Mouse (Mus musculus) kidney, adult 2 months (tissue): ENCODE data around the gene Ttc28. TPM values are rescaled to one million over a fixed set of nuclear protein-coding genes. Genes with fewer than 3 reads are reported as not detected.

Source experiments
- DNase-seq: peaks from one replicate; pipeline ENCODE4 v3.0.0; 2021
- H3K27ac ChIP-seq: fragments of 200-500 bp; 2 replicates; pipeline ENCODE4 v1.5.1; 2012; ENCODE audit warnings: low read depth, low read length, control low read depth, inconsistent platforms; ENCODE audit not compliant: insufficient read depth
- H3K27me3 ChIP-seq: fragments of 200-500 bp; replicated peaks from 2 replicates; pipeline ENCODE4 v1.6.1; 2012; ENCODE audit warnings: mild to moderate bottlenecking, moderate library complexity, low read length, inconsistent platforms; ENCODE audit not compliant: control insufficient read depth, insufficient read depth
- H3K36me3 ChIP-seq: fragments of 200-500 bp; 2 replicates; pipeline ENCODE4 v1.6.1; 2012; ENCODE audit warnings: mild to moderate bottlenecking, moderate library complexity, low read length, inconsistent platforms; ENCODE audit not compliant: control insufficient read depth, insufficient read depth
- H3K4me1 ChIP-seq: fragments of 200-500 bp; 2 replicates; pipeline ENCODE4 v1.6.1; 2011; ENCODE audit warnings: low read length; ENCODE audit not compliant: control insufficient read depth, insufficient read depth
- H3K4me3 ChIP-seq: fragments of 200-500 bp; 2 replicates; pipeline ENCODE4 v1.5.1; 2011; ENCODE audit warnings: mild to moderate bottlenecking, low read depth, low read length, control low read depth; ENCODE audit not compliant: insufficient read depth
- CTCF ChIP-seq: fragments of 200-500 bp; conservative IDR thresholded peaks from 2 replicates; pipeline ENCODE4 v1.5.1; 2011; ENCODE audit warnings: low read depth, mild to moderate bottlenecking, control low read depth, low read length, moderate library complexity, mixed read lengths; ENCODE audit not compliant: insufficient read depth, insufficient read length
- POLR2A ChIP-seq: fragments of 200-500 bp; IDR thresholded peaks from one replicate; pipeline ENCODE4 v1.6.1; 2011; ENCODE audit warnings: low read depth, low read length, control low read depth
- WGBS: fragments of 180-500 bp; shearing (Covaris S2); methylation state at CpG from one replicate; pipeline ENCODE4 v1.1.7; 2018; 5-methylcytosine and 5-hydroxymethylcytosine counted together
- polyA plus RNA-seq: library from polyadenylated mRNA; depleted of rRNA; stranded (reverse); fragments of >200 nt; gene quantifications from 2 replicates; pipeline ENCODE4 v1.2.3, GENCODE M21; 2012

Ttc28 gene
- polyA plus RNA-seq, 1 experiment, result 6.6 TPM

DNA sequence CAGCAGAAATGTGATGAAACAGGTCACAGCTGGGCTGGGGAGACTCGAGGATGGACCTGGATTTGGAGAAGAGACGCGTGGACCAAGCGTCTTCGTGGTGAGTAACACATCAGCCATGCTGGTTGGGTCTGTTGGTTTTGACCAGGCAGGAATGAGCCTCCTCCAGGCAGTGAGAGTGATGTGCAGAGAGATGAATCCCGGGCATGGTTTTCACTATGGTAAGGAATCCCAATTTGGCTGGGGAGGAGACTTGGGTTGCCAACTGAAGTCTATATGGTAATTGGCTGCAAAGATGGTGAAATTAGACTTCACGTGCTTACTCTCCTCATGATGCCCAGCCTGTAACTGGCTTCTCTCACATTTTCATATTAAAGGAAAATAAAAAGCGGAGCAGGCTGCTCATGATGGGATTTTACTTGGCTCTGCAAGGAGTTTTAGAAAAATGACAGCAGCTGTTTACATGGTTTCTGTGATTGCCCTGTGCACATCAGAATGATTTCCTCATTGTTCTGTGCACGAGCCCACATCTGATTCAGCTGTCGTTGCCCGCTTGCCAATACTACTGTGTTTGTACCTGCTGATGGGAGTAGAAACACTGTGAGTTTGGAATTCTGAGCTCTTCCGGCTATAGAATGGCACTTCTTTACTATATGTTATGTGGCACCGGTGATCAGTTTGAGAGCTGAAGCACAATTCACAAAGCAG, 117.4 kb downstream of the Ttc28 start:
- no peaks in the 10 kb centered on the region for H3K36me3 ChIP-seq
- no peak overlapping the region for H3K27ac ChIP-seq
- H3K27me3 ChIP-seq, result no peaks in the 10 kb centered on the region
- TF ChIP-seq CTCF, result no peak
- WGBS, result 81% methylated on average over 13 of the region's 13 CpGs
- H3K4me1 ChIP-seq, result 0 out of 2 replicates have a peak, but pooled peaks cover 3% of the 10 kb centered on the region
- no peak for DNase-seq
- H3K4me3 ChIP-seq, result no peak overlapping the region

DNA sequence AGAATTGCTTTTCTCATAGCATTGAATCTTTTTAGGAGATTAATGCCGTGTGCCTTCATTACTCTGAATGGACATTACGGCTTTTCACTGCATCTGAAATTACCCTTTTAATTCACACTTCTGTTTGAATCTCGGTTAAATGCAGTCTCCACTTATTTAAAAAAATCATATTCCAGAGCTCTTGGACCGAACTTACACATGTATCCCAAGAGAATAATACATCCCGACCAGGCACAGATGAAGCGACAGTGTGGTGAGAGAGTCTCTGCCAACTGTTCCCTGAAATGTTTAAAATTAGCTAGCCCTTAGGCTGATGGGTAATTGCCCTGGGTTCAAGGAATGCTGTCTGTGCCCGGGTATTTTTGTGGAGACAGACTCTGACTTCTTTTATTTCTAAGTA, 118.1 kb downstream of the Ttc28 start:
- no peaks in the 10 kb centered on the region for H3K27me3 ChIP-seq
- H3K4me1 ChIP-seq, result 0 out of 2 replicates have a peak, but pooled peaks cover 3% of the 10 kb centered on the region
- WGBS, result 62% methylated on average over 7 of the region's 7 CpGs
- no peak overlapping the region for H3K27ac ChIP-seq
- TF ChIP-seq POLR2A (no peak), CTCF (no peak)
- H3K36me3 ChIP-seq, result no peaks in the 10 kb centered on the region
- no peak for DNase-seq
- no peak overlapping the region for H3K4me3 ChIP-seq

DNA sequence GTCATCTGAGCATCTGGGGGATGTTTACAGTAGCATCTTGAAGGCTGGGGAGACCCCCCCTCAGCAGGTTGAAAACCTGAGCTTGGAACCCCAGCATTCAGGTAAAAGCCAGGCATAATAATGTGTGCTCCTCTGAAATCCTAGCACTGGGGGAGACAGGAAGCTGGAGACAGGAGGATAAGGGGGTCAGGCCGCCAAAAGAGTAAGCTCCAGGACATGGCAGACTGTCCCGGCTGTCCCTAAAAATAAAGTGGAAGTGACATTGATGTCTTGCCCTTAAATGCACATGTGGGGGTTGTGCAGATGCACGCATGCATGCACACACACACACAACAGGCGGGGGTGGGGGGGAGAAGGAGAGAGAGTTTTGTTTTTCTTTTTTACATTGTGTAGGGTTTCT, 118.7 kb downstream of the Ttc28 start:
- WGBS, result 49% methylated on average over 4 of the region's 4 CpGs
- Histone ChIP-seq H3K27me3 (no peaks in the 10 kb centered on the region), H3K36me3 (no peaks in the 10 kb centered on the region), H3K4me3 (no peak overlapping the region), H3K4me1 (0 out of 2 replicates have a peak, but pooled peaks cover 3% of the 10 kb centered on the region), H3K27ac (no peak overlapping the region)
- no peak for DNase-seq
- TF ChIP-seq POLR2A, result no peak
- no peak for TF ChIP-seq CTCF

DNA sequence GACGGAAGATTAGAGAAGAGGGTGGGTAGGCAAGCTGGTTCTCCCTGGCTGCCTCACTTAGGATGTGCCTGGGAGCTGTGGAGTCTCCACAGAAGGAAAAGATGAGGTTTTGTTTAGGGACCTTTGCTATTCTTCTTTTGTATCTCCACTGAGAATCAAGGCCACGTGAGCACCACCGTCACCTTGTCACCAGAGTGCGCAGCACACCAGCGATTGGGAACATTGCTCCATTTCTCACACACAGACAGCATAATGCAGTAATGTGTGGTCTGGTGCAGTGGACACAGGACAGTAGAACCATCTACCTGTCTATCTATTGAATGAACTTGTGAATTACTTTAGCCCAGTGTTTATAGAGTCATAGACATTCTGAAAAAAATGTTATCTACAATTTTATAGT, 121.3 kb downstream of the Ttc28 start:
- Histone ChIP-seq H3K27me3 (no peaks in the 10 kb centered on the region), H3K36me3 (no peaks in the 10 kb centered on the region), H3K4me3 (no peak overlapping the region), H3K27ac (no peak overlapping the region), H3K4me1 (no peaks in the 10 kb centered on the region)
- TF ChIP-seq CTCF (peak; percentile 46; the same call in 1 of the 2 replicates), POLR2A (no peak)
- no peak for DNase-seq
- WGBS, result 81% methylated on average over 5 of the region's 5 CpGs

DNA sequence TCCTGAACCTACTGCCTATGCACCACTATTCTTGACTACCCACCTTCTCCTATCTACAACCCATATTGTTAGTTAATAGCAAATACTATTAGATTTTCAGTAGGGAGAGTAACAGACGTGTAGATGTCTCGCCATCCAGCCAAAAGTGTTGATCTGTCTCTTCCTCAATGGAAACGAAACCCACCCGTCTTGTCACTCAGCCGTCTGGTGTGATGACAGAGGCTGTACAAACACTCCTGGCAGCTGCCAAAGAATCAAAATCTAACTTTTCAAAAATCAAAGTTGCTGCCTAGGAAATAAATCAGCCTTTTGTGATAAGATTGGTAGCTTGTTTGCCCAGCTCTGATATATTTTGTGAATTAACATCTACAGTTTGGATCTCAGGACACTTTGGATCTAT, 123.6 kb downstream of the Ttc28 start:
- DNase-seq, result no peak
- Histone ChIP-seq H3K36me3 (no peaks in the 10 kb centered on the region), H3K27me3 (no peaks in the 10 kb centered on the region), H3K4me1 (no peaks in the 10 kb centered on the region), H3K4me3 (no peak overlapping the region), H3K27ac (no peak overlapping the region)
- TF ChIP-seq CTCF, result no peak
- TF ChIP-seq POLR2A, result no peak
- 93% methylated on average over 5 of the region's 5 CpGs for WGBS

DNA sequence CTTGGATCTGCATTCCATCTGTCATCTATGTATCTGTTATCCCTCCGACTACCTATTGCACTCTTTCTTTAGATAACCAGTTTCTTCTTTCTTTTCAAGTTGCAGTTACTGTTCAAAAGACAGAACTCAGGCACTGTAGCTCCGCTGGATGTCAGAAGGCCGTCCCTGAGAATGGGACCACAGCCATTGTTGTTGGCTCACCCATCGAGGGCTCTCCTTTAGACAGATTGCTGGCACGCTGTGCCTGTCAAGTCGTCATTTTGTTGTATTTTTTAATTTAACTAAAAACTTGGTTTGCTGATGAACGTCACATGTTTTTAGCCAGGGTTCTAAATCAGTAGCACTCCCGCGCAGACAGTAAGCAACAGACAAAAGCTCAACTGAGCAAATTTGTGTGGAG, 124.1 kb downstream of the Ttc28 start:
- WGBS, result 92% methylated on average over 9 of the region's 9 CpGs
- Histone ChIP-seq H3K36me3 (no peaks in the 10 kb centered on the region), H3K27me3 (no peaks in the 10 kb centered on the region), H3K4me3 (no peak overlapping the region), H3K4me1 (no peaks in the 10 kb centered on the region), H3K27ac (no peak overlapping the region)
- TF ChIP-seq POLR2A (no peak), CTCF (no peak)
- DNase-seq, result no peak

DNA sequence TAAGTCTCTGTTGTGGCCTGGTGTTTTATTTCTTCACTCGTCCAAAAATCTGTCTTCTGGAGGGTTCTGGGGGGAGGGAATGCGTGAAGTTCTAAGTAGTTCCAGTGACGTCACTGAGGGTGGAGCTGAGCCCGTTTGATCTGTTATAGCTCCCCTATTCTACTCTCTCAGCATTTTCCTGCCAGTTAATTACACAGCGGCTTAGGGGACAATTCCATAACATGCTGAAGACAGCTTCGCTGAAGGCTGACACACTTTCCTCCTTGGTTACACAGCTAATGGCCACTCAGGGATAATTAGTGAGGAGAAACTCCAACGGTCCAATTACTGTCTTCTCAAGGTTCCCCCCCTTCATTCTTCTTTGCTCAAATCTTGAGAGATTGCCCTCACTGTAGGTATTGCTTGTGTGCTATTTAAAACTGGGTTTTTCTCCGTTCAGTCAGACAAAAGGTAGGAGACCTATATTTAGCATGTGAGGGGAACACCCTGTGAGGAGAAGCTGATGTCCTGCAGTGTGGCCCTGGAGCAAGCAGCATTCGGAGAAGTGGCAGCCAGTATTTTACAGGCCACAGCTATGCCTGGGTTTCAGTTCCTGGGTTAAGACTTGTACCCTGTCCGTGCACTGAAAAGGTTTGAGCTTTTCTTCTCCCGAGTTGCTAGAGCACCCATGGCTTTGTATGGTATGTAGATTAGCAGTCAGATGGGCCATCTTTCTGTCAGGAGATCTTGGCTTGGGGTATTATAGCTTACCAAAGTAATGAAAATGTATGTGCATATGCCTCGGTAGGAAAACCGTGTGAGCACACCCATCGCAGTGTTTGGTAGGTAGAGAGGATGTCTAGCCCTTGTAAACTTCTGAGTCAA, 126.9 kb downstream of the Ttc28 start:
- Histone ChIP-seq H3K36me3 (no peaks in the 10 kb centered on the region), H3K27me3 (no peaks in the 10 kb centered on the region), H3K27ac (no peak overlapping the region), H3K4me1 (peaks cover 7% of the 10 kb centered on the region), H3K4me3 (no peak overlapping the region)
- TF ChIP-seq CTCF (no peak), POLR2A (no peak)
- DNase-seq, result no peak
- 69% methylated on average over 14 of the region's 14 CpGs for WGBS
